Mouse (Mus musculus): ENCODE measurements around the gene Txk. TPM values are rescaled to one million over a fixed set of nuclear protein-coding genes. Genes with fewer than 3 reads are reported as not detected.

Txk gene
- polyA plus RNA-seq, 1 experiment from 2014 or later, result 0.16 TPM

DNA sequence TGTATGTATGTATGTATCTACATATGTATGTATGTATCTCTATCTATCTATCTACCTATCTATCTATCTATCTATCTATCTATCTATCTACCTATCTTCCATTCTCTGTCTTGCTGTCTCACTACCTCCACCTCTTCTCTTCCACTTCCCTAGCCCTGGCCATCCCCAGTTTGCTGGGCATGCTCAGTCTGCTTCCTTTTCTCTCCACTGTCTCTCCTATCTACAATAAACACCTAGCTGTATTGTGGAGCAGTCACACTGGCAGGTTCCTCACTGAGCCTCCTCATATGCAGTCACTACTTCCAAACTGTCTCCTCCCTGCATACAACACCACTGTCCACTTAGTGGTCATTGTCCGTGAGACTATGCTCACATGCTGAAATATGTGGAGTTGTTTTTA is 19.7 kb downstream of the Txk start:
- no peak overlapping the region for H3K27ac ChIP-seq (replicated peaks in 1 of 2; ENCODE audit: control insufficient read depth in 1 of 2, insufficient read depth in 1 of 2, low read depth in 2 of 2, low read length in 2 of 2)
- 79% methylated on average over 1 of the region's 1 CpGs for WGBS
- ATAC-seq (ENCODE audit: insufficient number of reproducible peaks, insufficient read depth, low FRiP score, low read depth), result no peak

DNA sequence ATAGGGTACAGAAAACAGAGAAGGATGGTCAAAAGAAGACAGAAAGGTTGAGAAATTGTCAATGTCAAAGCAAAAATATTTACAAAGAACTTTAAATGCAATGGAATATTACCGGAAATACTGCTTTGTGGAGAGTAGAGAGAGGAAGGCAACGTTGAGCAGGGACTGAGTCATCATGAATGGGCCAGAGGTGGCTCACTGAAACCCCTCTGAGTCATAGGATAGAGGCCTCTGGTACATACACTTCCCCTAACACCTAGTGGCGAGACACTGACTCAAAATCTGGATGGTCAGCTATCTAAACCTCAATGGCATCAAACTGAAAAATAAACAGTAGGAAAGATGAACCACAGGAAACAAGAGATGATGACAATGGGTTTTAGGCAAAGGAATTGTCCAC is 27.2 kb downstream of the Txk start:
- Histone ChIP-seq H3K4me3 (ENCODE audit: control insufficient read depth in 1 of 2, insufficient read depth in 1 of 2, low read depth in 1 of 2, low read length in 2 of 2) (no peak overlapping the region), H3K9me3 (ENCODE audit: control insufficient read depth, low read length) (no peaks in the 10 kb centered on the region), H3K4me1 (ENCODE audit: control insufficient read depth in 2 of 2, insufficient read depth in 2 of 2, low read length in 2 of 2) (no peaks in the 10 kb centered on the region), H3K36me3 (ENCODE audit: control insufficient read depth, insufficient read depth, low read length) (no peaks in the 10 kb centered on the region), H3K9ac (ENCODE audit: low read length) (no peak overlapping the region), H3K4me2 (ENCODE audit: low read length) (no peak overlapping the region), H3K27ac (replicated peaks in 1 of 2; ENCODE audit: control insufficient read depth in 1 of 2, insufficient read depth in 1 of 2, low read depth in 2 of 2, low read length in 2 of 2) (no peak overlapping the region), H3K27me3 (ENCODE audit: control insufficient read depth, insufficient read depth, low read length) (no peaks in the 10 kb centered on the region)
- WGBS, result 71% methylated on average over 3 of the region's 3 CpGs
- ATAC-seq (ENCODE audit: insufficient number of reproducible peaks, insufficient read depth, low FRiP score, low read depth), result no peak

More for the DNA sequence above, 19.7 kb downstream of the Txk start:
- no peaks in the 10 kb centered on the region for H3K27me3 ChIP-seq (ENCODE audit: control insufficient read depth, insufficient read depth, low read length)
- H3K9me3 ChIP-seq (ENCODE audit: control insufficient read depth, low read length), result no peaks in the 10 kb centered on the region
- H3K9ac ChIP-seq (ENCODE audit: low read length), result no peak overlapping the region
- H3K36me3 ChIP-seq (ENCODE audit: control insufficient read depth, insufficient read depth, low read length), result no peaks in the 10 kb centered on the region
- H3K4me3 ChIP-seq (ENCODE audit: control insufficient read depth in 1 of 2, insufficient read depth in 1 of 2, low read depth in 1 of 2, low read length in 2 of 2), result no peak overlapping the region
- H3K4me2 ChIP-seq (ENCODE audit: low read length), result no peak overlapping the region
- H3K4me1 ChIP-seq (ENCODE audit: control insufficient read depth in 2 of 2, insufficient read depth in 2 of 2, low read length in 2 of 2), result peaks cover 7 to 16% of the 10 kb centered on the region in 2 experiments

DNA sequence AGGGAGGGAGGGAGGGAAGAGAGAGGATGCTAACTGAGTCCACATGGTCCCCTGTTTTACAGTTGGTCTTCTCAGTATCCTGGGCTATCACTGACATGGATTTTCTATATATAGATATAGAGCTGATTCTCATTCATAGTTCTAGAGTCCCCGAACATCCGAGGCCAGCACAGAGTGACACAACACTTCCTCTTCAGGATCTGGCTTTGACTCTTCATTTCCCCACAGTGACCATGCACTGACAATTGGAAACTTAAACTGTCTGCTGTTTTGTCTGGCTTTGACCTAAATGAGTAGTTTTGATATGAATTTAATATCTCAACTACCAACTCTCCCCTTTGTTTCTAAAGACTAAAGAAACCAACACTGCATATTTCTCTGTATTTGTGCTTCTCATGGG is 29.1 kb downstream of the Txk start:
- Histone ChIP-seq H3K4me2 (ENCODE audit: low read length) (no peak overlapping the region), H3K4me1 (ENCODE audit: control insufficient read depth in 2 of 2, insufficient read depth in 2 of 2, low read length in 2 of 2) (no peaks in the 10 kb centered on the region), H3K4me3 (ENCODE audit: control insufficient read depth in 1 of 2, insufficient read depth in 1 of 2, low read depth in 1 of 2, low read length in 2 of 2) (no peak overlapping the region), H3K27ac (replicated peaks in 1 of 2; ENCODE audit: control insufficient read depth in 1 of 2, insufficient read depth in 1 of 2, low read depth in 2 of 2, low read length in 2 of 2) (no peak overlapping the region), H3K36me3 (ENCODE audit: control insufficient read depth, insufficient read depth, low read length) (no peaks in the 10 kb centered on the region), H3K9me3 (ENCODE audit: control insufficient read depth, low read length) (no peaks in the 10 kb centered on the region), H3K27me3 (ENCODE audit: control insufficient read depth, insufficient read depth, low read length) (no peaks in the 10 kb centered on the region), H3K9ac (ENCODE audit: low read length) (no peak overlapping the region)
- no peak for ATAC-seq (ENCODE audit: insufficient number of reproducible peaks, insufficient read depth, low FRiP score, low read depth)
- 34% methylated on average over 2 of the region's 2 CpGs for WGBS

DNA sequence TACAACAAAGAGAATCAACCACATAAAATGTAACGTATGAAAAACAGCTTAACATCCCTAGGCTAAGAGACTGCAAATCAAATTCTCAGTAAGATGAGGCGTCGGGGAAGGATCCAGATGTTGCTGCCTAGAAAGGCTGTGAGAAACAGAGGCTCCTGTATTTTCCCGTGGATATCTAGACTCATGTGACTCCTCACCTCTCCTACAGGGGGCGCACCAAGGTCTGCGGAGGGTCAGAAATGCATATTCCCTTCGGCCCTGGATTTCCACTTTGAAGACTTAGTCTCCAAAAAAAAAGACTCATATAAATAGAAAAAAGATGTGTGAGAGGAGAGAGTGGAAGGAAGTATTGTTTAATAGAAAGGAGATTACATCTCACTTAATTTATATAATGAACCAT is 32.0 kb downstream of the Txk start:
- Histone ChIP-seq H3K36me3 (ENCODE audit: control insufficient read depth, insufficient read depth, low read length) (no peaks in the 10 kb centered on the region), H3K4me2 (ENCODE audit: low read length) (no peak overlapping the region), H3K9me3 (ENCODE audit: control insufficient read depth, low read length) (no peaks in the 10 kb centered on the region), H3K9ac (ENCODE audit: low read length) (no peak overlapping the region), H3K4me3 (ENCODE audit: control insufficient read depth in 1 of 2, insufficient read depth in 1 of 2, low read depth in 1 of 2, low read length in 2 of 2) (no peak overlapping the region), H3K27ac (replicated peaks in 1 of 2; ENCODE audit: control insufficient read depth in 1 of 2, insufficient read depth in 1 of 2, low read depth in 2 of 2, low read length in 2 of 2) (no peak overlapping the region), H3K4me1 (ENCODE audit: control insufficient read depth in 2 of 2, insufficient read depth in 2 of 2, low read length in 2 of 2) (no peaks in the 10 kb centered on the region), H3K27me3 (ENCODE audit: control insufficient read depth, insufficient read depth, low read length) (no peaks in the 10 kb centered on the region)
- whole genome bisulfite sequencing, result 54% methylated on average over 7 of the region's 7 CpGs
- no peak for ATAC-seq (ENCODE audit: insufficient number of reproducible peaks, insufficient read depth, low FRiP score, low read depth)

DNA sequence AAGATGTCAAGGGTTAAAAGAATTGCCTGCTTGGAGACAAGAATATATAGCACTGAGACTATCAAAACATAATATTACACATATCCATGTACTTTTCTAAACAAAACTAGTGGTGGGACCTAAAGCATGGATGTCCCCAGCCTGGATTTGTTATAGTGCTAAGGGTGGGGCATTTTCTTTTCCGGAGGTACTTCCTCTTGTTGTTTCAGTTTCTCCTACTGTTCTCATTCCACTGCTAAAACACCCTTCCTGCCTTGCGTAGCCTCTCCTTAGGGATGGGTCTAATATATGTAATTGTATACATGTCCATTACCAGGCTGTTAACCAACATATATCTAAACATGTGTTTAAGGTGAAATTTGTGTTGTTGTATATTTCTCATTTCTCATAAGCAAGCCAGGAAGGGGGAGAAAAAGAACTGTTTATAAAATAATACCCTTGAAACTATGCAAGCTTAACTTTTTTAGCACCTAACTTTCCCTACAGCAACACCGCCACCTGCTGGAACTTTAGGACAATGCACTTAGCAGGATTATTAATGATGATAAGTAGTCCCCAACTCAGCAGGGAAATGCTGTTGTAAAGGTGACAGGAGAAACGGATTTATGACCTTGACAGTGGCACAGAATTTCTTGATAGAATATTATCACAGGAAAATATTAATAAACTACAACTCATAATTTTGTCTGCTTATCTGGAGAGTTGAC is 41.9 kb downstream of the Txk start:
- H3K4me3 ChIP-seq (ENCODE audit: control insufficient read depth in 1 of 2, insufficient read depth in 1 of 2, low read depth in 1 of 2, low read length in 2 of 2), result no peak overlapping the region
- no peak overlapping the region for H3K27ac ChIP-seq (replicated peaks in 1 of 2; ENCODE audit: control insufficient read depth in 1 of 2, insufficient read depth in 1 of 2, low read depth in 2 of 2, low read length in 2 of 2)
- no peak overlapping the region for H3K9ac ChIP-seq (ENCODE audit: low read length)
- no peaks in the 10 kb centered on the region for H3K36me3 ChIP-seq (ENCODE audit: control insufficient read depth, insufficient read depth, low read length)
- H3K9me3 ChIP-seq (ENCODE audit: control insufficient read depth, low read length), result no peaks in the 10 kb centered on the region
- no peak for ATAC-seq (ENCODE audit: insufficient number of reproducible peaks, insufficient read depth, low FRiP score, low read depth)
- H3K27me3 ChIP-seq (ENCODE audit: control insufficient read depth, insufficient read depth, low read length), result no peaks in the 10 kb centered on the region
- H3K4me1 ChIP-seq (ENCODE audit: control insufficient read depth in 2 of 2, insufficient read depth in 2 of 2, low read length in 2 of 2), result no peaks in the 10 kb centered on the region
- H3K4me2 ChIP-seq (ENCODE audit: low read length), result no peak overlapping the region
- 25% methylated on average over 4 of the region's 4 CpGs for WGBS

DNA sequence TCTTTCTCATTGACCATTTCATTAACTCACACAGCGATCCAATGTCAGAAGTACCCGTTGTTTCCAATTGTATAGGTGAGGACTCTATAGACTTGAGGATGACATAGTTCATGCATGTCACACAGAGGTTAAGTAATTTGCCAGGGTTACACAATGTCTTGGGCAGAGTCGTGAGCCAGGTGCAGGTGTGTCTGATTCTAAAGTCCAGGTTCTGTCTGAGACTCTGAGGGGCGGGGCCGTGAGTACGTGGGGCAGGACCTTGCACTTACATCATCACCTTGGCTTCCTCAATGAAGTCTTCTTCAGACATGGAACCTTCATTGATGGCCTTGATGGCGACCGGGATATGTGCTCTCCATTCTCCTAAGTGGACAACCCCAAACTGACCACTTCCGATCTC is 42.6 kb downstream of the Txk start:
- no peak overlapping the region for H3K9ac ChIP-seq (ENCODE audit: low read length)
- H3K9me3 ChIP-seq (ENCODE audit: control insufficient read depth, low read length), result no peaks in the 10 kb centered on the region
- H3K27ac ChIP-seq (replicated peaks in 1 of 2; ENCODE audit: control insufficient read depth in 1 of 2, insufficient read depth in 1 of 2, low read depth in 2 of 2, low read length in 2 of 2), result no peak overlapping the region
- H3K4me3 ChIP-seq (ENCODE audit: control insufficient read depth in 1 of 2, insufficient read depth in 1 of 2, low read depth in 1 of 2, low read length in 2 of 2), result no peak overlapping the region
- 82% methylated on average over 9 of the region's 9 CpGs for WGBS
- no peaks in the 10 kb centered on the region for H3K27me3 ChIP-seq (ENCODE audit: control insufficient read depth, insufficient read depth, low read length)
- no peaks in the 10 kb centered on the region for H3K4me1 ChIP-seq (ENCODE audit: control insufficient read depth in 2 of 2, insufficient read depth in 2 of 2, low read length in 2 of 2)
- no peak overlapping the region for H3K4me2 ChIP-seq (ENCODE audit: low read length)
- no peaks in the 10 kb centered on the region for H3K36me3 ChIP-seq (ENCODE audit: control insufficient read depth, insufficient read depth, low read length)
- ATAC-seq (ENCODE audit: insufficient number of reproducible peaks, insufficient read depth, low FRiP score, low read depth), result no peak

DNA sequence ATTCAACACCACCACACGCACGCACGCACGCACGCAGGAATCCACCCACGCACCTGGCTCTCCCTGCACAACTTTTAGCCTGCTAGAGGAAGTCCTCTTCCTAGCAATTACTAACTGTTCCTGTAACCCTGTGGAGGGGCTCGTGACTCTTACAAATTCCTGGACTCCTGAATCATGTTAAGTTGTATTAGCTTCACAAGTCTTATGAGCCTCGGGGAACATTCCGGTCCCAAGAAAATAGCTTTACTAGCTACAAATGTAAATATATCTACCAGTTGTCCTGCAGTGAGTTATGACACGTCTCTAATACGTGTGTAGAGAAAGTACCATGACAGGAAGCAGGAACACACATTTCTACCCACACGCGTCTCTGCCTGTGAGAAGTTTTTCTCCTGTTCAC is 43.1 kb downstream of the Txk start:
- H3K9me3 ChIP-seq (ENCODE audit: control insufficient read depth, low read length), result no peaks in the 10 kb centered on the region
- whole genome bisulfite sequencing, result 83% methylated on average over 13 of the region's 13 CpGs
- H3K27ac ChIP-seq (replicated peaks in 1 of 2; ENCODE audit: control insufficient read depth in 1 of 2, insufficient read depth in 1 of 2, low read depth in 2 of 2, low read length in 2 of 2), result no peak overlapping the region
- ATAC-seq (ENCODE audit: insufficient number of reproducible peaks, insufficient read depth, low FRiP score, low read depth), result no peak
- H3K4me1 ChIP-seq (ENCODE audit: control insufficient read depth in 2 of 2, insufficient read depth in 2 of 2, low read length in 2 of 2), result no peaks in the 10 kb centered on the region
- H3K27me3 ChIP-seq (ENCODE audit: control insufficient read depth, insufficient read depth, low read length), result no peaks in the 10 kb centered on the region
- no peak overlapping the region for H3K4me2 ChIP-seq (ENCODE audit: low read length)
- no peak overlapping the region for H3K9ac ChIP-seq (ENCODE audit: low read length)
- no peaks in the 10 kb centered on the region for H3K36me3 ChIP-seq (ENCODE audit: control insufficient read depth, insufficient read depth, low read length)
- H3K4me3 ChIP-seq (ENCODE audit: control insufficient read depth in 1 of 2, insufficient read depth in 1 of 2, low read depth in 1 of 2, low read length in 2 of 2), result no peak overlapping the region

DNA sequence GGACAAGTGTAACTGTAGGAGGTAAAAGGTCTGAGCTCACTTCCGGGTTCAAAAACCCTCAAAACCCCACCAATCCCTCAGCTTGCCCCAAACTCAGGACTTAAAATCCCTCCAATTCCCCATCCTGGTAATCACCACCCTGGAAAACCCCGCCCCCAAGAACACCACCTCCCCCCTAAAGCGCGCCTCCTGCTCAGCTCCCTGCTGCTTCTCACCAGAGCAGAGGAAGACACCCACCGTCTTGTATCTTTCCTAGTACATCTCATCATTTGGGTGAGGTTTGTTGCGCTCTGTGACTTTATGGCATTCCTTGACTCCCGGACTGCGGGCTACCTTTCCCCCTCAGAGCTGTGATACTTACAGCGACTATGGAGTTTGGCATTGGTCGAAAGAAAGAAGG is 45.9 kb downstream of the Txk start:
- Histone ChIP-seq H3K4me3 (ENCODE audit: control insufficient read depth in 1 of 2, insufficient read depth in 1 of 2, low read depth in 1 of 2, low read length in 2 of 2) (no peak overlapping the region), H3K36me3 (ENCODE audit: control insufficient read depth, insufficient read depth, low read length) (no peaks in the 10 kb centered on the region), H3K9me3 (ENCODE audit: control insufficient read depth, low read length) (no peaks in the 10 kb centered on the region), H3K9ac (ENCODE audit: low read length) (no peak overlapping the region), H3K4me1 (ENCODE audit: control insufficient read depth in 2 of 2, insufficient read depth in 2 of 2, low read length in 2 of 2) (no peaks in the 10 kb centered on the region), H3K27me3 (ENCODE audit: control insufficient read depth, insufficient read depth, low read length) (no peaks in the 10 kb centered on the region), H3K4me2 (ENCODE audit: low read length) (no peak overlapping the region; the same call in 1 of the 2 replicates), H3K27ac (replicated peaks in 1 of 2; ENCODE audit: control insufficient read depth in 1 of 2, insufficient read depth in 1 of 2, low read depth in 2 of 2, low read length in 2 of 2) (no peak overlapping the region)
- WGBS, result 55% methylated on average over 10 of the region's 10 CpGs
- ATAC-seq (ENCODE audit: insufficient number of reproducible peaks, insufficient read depth, low FRiP score, low read depth), result no peak
